Mouse (Mus musculus): ENCODE results near the gene Ints14.

- TF ChIP-seq CTCF (conservative IDR thresholded peaks at IDR 0.05; ENCODE audit: insufficient read depth, insufficient read length, low read depth, low read length) (no peak), POLR2A (IDR thresholded peaks at IDR 0.05; ENCODE audit: low read depth, low read length) (no peak)
These were observed 45.0 kb downstream of the Ints14 start for GRCm38 (mm10) chr9:65005737-65006136.
